In genomic region chr3:81924931-81925330, GRCm38 (mm10) we compare ENCODE assay signal across 9 mouse cellular contexts. TPM values are rescaled to one million over a fixed set of nuclear protein-coding genes. Genes with fewer than 3 reads are reported as not detected.
DNase-seq lines count a peak whose midpoint lies in the region; ATAC-seq and TF ChIP-seq lines count a peak whose summit lies in the region.
"Had no signal": no experiment of that assay in that cellular context is flagged by ENCODE, and none has a peak within 500 bp of the region (broad histone marks: within the 10 kb centered on the region; RNA-seq: fewer than 3 reads in every experiment).

No protein-coding gene starts in this region.

- H3K9ac ChIP-seq in liver, postnatal 0 days (replicated peaks): no peak overlapping the region
- H3K9ac ChIP-seq in liver, embryonic 11.5 days (ENCODE audit: low read depth, low read length): no peak overlapping the region
- no peak overlapping the region for H3K9ac ChIP-seq in lung, embryonic 14.5 days
- H3K9ac ChIP-seq: lung, embryonic 15.5 days had no signal

- no peaks in the 10 kb centered on the region for H3K9me3 ChIP-seq in liver, postnatal 0 days (ENCODE audit: low read length)
- H3K9me3 ChIP-seq in liver, embryonic 11.5 days (ENCODE audit: control insufficient read depth, low read length): no peaks in the 10 kb centered on the region
- no peaks in the 10 kb centered on the region for H3K9me3 ChIP-seq in lung, embryonic 14.5 days (ENCODE audit: low read depth, low read length)
- H3K9me3 ChIP-seq: lung, embryonic 15.5 days had no signal

- H3K4me1 ChIP-seq in liver, postnatal 0 days (ENCODE audit: insufficient read depth): no peaks in the 10 kb centered on the region
- no peaks in the 10 kb centered on the region for H3K4me1 ChIP-seq in liver, embryonic 11.5 days (replicated peaks; ENCODE audit: control insufficient read depth, insufficient read depth, low read length)
- no peaks in the 10 kb centered on the region for H3K4me1 ChIP-seq in lung, embryonic 14.5 days (ENCODE audit: insufficient read depth)

- peak; percentile 73 for TF ChIP-seq CTCF in liver, postnatal 0 days (IDR thresholded peaks at IDR 0.05; ENCODE audit: low read depth)
- peak; percentile 78 for TF ChIP-seq CTCF in lung, embryonic 14.5 days (IDR thresholded peaks at IDR 0.05; ENCODE audit: low read depth)

- DNase-seq in adrenal gland, adult (ENCODE audit: inconsistent age in 2 of 2, low spot score in 1 of 2): peak; percentile 20 to 82
- no peak for DNase-seq in adrenal gland, postnatal 4 days (ENCODE audit: low spot score in 2 of 2)
- peak; percentile 21 for DNase-seq in liver, postnatal 0 days
- no peak for DNase-seq in liver, embryonic 11.5 days (ENCODE audit: low spot score)
- peak; percentile 80 for DNase-seq in cerebellum, adult 9-10 months
- peak; percentile 90 for DNase-seq in lung, embryonic 14.5 days
- peak; percentile 44 to 59 for DNase-seq in spleen, postnatal 36 days (ENCODE audit: low spot score in 2 of 2)

- H3K36me3 ChIP-seq in liver, postnatal 0 days (replicated peaks; ENCODE audit: insufficient read depth, low read length): no peaks in the 10 kb centered on the region
- no peaks in the 10 kb centered on the region for H3K36me3 ChIP-seq in liver, embryonic 11.5 days (ENCODE audit: control insufficient read depth, insufficient read depth, low read length)
- no peaks in the 10 kb centered on the region for H3K36me3 ChIP-seq in lung, embryonic 14.5 days (ENCODE audit: insufficient read depth)
- H3K36me3 ChIP-seq: lung, embryonic 15.5 days had no signal

- no peaks in the 10 kb centered on the region for H3K27me3 ChIP-seq in liver, postnatal 0 days (ENCODE audit: insufficient read depth, low read length)
- no peaks in the 10 kb centered on the region for H3K27me3 ChIP-seq in liver, embryonic 11.5 days (replicated peaks; ENCODE audit: control insufficient read depth, insufficient read depth, low read length)
- no peaks in the 10 kb centered on the region for H3K27me3 ChIP-seq in lung, embryonic 14.5 days (ENCODE audit: insufficient read depth, low read length)
- H3K27me3 ChIP-seq: lung, embryonic 15.5 days had no signal

- ATAC-seq in liver, postnatal 0 days: no peak
- no peak for ATAC-seq in liver, embryonic 11.5 days (replicated peaks; ENCODE audit: low FRiP score)
- ATAC-seq in hematopoietic stem cell, adult 5-6 weeks (replicated peaks in 1 of 2; ENCODE audit: insufficient read depth in 1 of 2, low FRiP score in 2 of 2, low TSS enrichment in 1 of 2, low read depth in 1 of 2, poor library complexity in 2 of 2, severe bottlenecking in 2 of 2): peak; percentile 55 to 68; a peak in 3 of 4 replicates
- no peak for ATAC-seq in lung, embryonic 14.5 days (ENCODE audit: insufficient read depth)

- no peak for TF ChIP-seq EP300 in liver, postnatal 0 days (IDR thresholded peaks at IDR 0.05; ENCODE audit: low read depth)

- H3K4me3 ChIP-seq in liver, postnatal 0 days (ENCODE audit: low read depth, low read length): no peak overlapping the region
- H3K4me3 ChIP-seq in liver, embryonic 11.5 days (ENCODE audit: low read depth, low read length): no peak overlapping the region
- no peak overlapping the region for H3K4me3 ChIP-seq in lung, embryonic 14.5 days (ENCODE audit: low read depth, low read length)
- H3K4me3 ChIP-seq: lung, embryonic 15.5 days had no signal

- H3K4me2 ChIP-seq in liver, postnatal 0 days (ENCODE audit: low read depth, low read length): no peak overlapping the region
- H3K4me2 ChIP-seq in liver, embryonic 11.5 days: no peak overlapping the region
- no peak overlapping the region for H3K4me2 ChIP-seq in lung, embryonic 14.5 days
- H3K4me2 ChIP-seq: lung, embryonic 15.5 days had no signal

- WGBS in liver, postnatal 0 days (ENCODE audit: insufficient replicate concordance): 2% methylated on average over 1 of the region's 1 CpGs
- WGBS in liver, embryonic 11.5 days: 2% methylated on average over 1 of the region's 1 CpGs
- WGBS in lung, embryonic 14.5 days: 2% methylated on average over 1 of the region's 1 CpGs

- H3K27ac ChIP-seq in liver, postnatal 0 days (ENCODE audit: low read depth): no peak overlapping the region
- H3K27ac ChIP-seq in liver, embryonic 11.5 days (ENCODE audit: low read depth, low read length): no peak overlapping the region
- no peak overlapping the region for H3K27ac ChIP-seq in lung, embryonic 14.5 days (ENCODE audit: low read depth)
- H3K27ac ChIP-seq: lung, embryonic 15.5 days had no signal

RNA-seq across cellular contexts. Expression of gene Ctso, which starts 7.5 kb away (rescaled TPM):
- total RNA-seq in adrenal gland, postnatal 4 days (2021): 10 to 100 TPM; 50.8 to 54.8 TPM
- polyA plus RNA-seq in liver, postnatal 0 days (2015; fragmentation: Nextera tagmentation; extraction: Ambion mirVana): 33.7 and 35.6 TPM in 2 replicates
- polyA plus RNA-seq in liver, embryonic 11.5 days (2014; fragmentation: Nextera tagmentation; extraction: Ambion mirVana): 6.5 and 8.1 TPM in 2 replicates
- total RNA-seq in hematopoietic stem cell, adult 5-6 weeks (2017): 24.4 and 24.5 TPM in 2 replicates
- polyA plus RNA-seq in lung, embryonic 14.5 days (2014; fragmentation: Nextera tagmentation; extraction: Ambion mirVana): 15.0 and 15.3 TPM in 2 replicates

RNA-seq across cellular contexts. Expression of gene Tdo2, which starts 51.1 kb away (rescaled TPM):
- 1 to 10 TPM in 1 of 2 experiments, under 1 TPM in 1; 0.22 to 4.4 TPM for total RNA-seq in adrenal gland, postnatal 4 days (2021)
- 8.6 and 9.3 TPM in 2 replicates for polyA plus RNA-seq in liver, postnatal 0 days (2015; fragmentation: Nextera tagmentation; extraction: Ambion mirVana)
- polyA plus RNA-seq in liver, embryonic 11.5 days (2014; fragmentation: Nextera tagmentation; extraction: Ambion mirVana): 0.38 and 0.71 TPM in 2 replicates
- total RNA-seq in hematopoietic stem cell, adult 5-6 weeks (2017): not detected in 2 replicates
- polyA plus RNA-seq in lung, embryonic 14.5 days (2014; fragmentation: Nextera tagmentation; extraction: Ambion mirVana): 3.1 and 3.4 TPM in 2 replicates

RNA-seq across cellular contexts. Expression of gene Asic5, which starts 57.2 kb away (rescaled TPM):
- under 1 TPM in 1 of 2 experiments, not detected in 1; 0.28 TPM for total RNA-seq in adrenal gland, postnatal 4 days (2021)
- polyA plus RNA-seq in liver, postnatal 0 days (2015; fragmentation: Nextera tagmentation; extraction: Ambion mirVana): 0.64 and 1.1 TPM in 2 replicates
- not detected in 2 replicates for polyA plus RNA-seq in liver, embryonic 11.5 days (2014; fragmentation: Nextera tagmentation; extraction: Ambion mirVana)
- not detected in 2 replicates for total RNA-seq in hematopoietic stem cell, adult 5-6 weeks (2017)
- 0.15 TPM in 1 of 2 replicates, not detected in the other for polyA plus RNA-seq in lung, embryonic 14.5 days (2014; fragmentation: Nextera tagmentation; extraction: Ambion mirVana)
- polyA plus RNA-seq: lung, embryonic 15.5 days had no signal

Comparison
In these comparisons a context has a peak if more than half of its experiments do, and no peak if none do; other contexts are left out.
1. DNase-seq: peak in adrenal gland, adult (2 of 2), liver, postnatal 0 days (single experiment), cerebellum, adult 9-10 months (single experiment), lung, embryonic 14.5 days (single experiment) and spleen, postnatal 36 days (2 of 2); none in adrenal gland, postnatal 4 days (0 of 2) and liver, embryonic 11.5 days (single experiment).
2. ATAC-seq: peak in hematopoietic stem cell, adult 5-6 weeks (2 of 2); none in liver, postnatal 0 days (single experiment), liver, embryonic 11.5 days (single experiment) and lung, embryonic 14.5 days (single experiment).